Mouse (Mus musculus) CH12.LX (cell line): Measurements from ENCODE around the gene Perp. TPM values are rescaled to one million over a fixed set of nuclear protein-coding genes. Genes with fewer than 3 reads are reported as not detected.

ENCODE experiments used
- DNase-seq: peaks from one replicate; pipeline ENCODE4 v3.0.0-alpha.2; 2013; ENCODE audit errors: extremely low read depth
- H3K27ac ChIP-seq: 2 replicates; pipeline ENCODE4 v1.5.1; 2012; ENCODE audit warnings: low read depth, mild to moderate bottlenecking, control low read depth, moderate library complexity; ENCODE audit not compliant: insufficient read depth
- H3K27me3 ChIP-seq: replicated peaks from 2 replicates; pipeline ENCODE3; 2012; ENCODE audit warnings: inconsistent platforms
- H3K36me3 ChIP-seq, 2 experiments: replicated peaks in 1 of 2; 2 replicates each; pipeline versions ENCODE3 to v1.6.1; 2012; ENCODE audit warnings: inconsistent platforms in 1 of 2, low read length in 1 of 2, mild to moderate bottlenecking in 1 of 2, mixed read lengths in 1 of 2, moderate library complexity in 1 of 2; ENCODE audit not compliant: control insufficient read depth in 1 of 2, insufficient read depth in 1 of 2
- H3K4me1 ChIP-seq, 2 experiments: 2 replicates each; pipeline ENCODE4 v1.6.1; 2012; ENCODE audit warnings: inconsistent platforms in 1 of 2, moderate library complexity in 1 of 2; ENCODE audit not compliant: insufficient read depth in 2 of 2, control insufficient read depth in 1 of 2
- H3K4me2 ChIP-seq: 2 replicates; pipeline ENCODE4 v1.6.1; 2012; ENCODE audit warnings: low read depth, mild to moderate bottlenecking, control low read depth; ENCODE audit not compliant: poor library complexity, insufficient read depth, severe bottlenecking
- H3K4me3 ChIP-seq, 3 experiments: fragments of 150-350 bp in 1 of 3; sonication (generic) in 1 of 3; replicated peaks in 1 of 3; 2 replicates each; pipeline versions ENCODE3 to v1.5.1; 2011 to 2012; ENCODE audit warnings: low read depth in 2 of 3, low read length in 2 of 3, mild to moderate bottlenecking in 2 of 3, moderate library complexity in 2 of 3, control low read depth in 1 of 3, improper control_type of control experiment in 1 of 3, inconsistent platforms in 1 of 3, mixed read lengths in 1 of 3; ENCODE audit not compliant: poor library complexity in 1 of 3
- H3K79me2 ChIP-seq: replicated peaks from 2 replicates; pipeline ENCODE4 v1.6.1; 2012; ENCODE audit warnings: mild to moderate bottlenecking, moderate library complexity; ENCODE audit not compliant: control insufficient read depth, poor library complexity, insufficient read depth, severe bottlenecking; ENCODE audit errors: extremely low read depth
- H3K9ac ChIP-seq: 2 replicates; pipeline ENCODE4 v1.6.1; 2012; ENCODE audit warnings: low read depth, mild to moderate bottlenecking, control low read depth, moderate library complexity; ENCODE audit not compliant: insufficient read depth
- H3K9me3 ChIP-seq: replicated peaks from 2 replicates; pipeline ENCODE3; 2012; ENCODE audit warnings: low read length, inconsistent platforms, mixed read lengths
- E2F4 ChIP-seq: IDR thresholded peaks from 2 replicates; pipeline ENCODE4 v1.6.1; 2011; ENCODE audit warnings: low read depth, low read length, improper control_type of control experiment; ENCODE audit not compliant: insufficient replicate concordance
- EP300 ChIP-seq: IDR thresholded peaks from 2 replicates; pipeline ENCODE4 v1.6.1; 2011; ENCODE audit warnings: low read length, improper control_type of control experiment
- ETS1 ChIP-seq: conservative IDR thresholded peaks from 2 replicates; pipeline ENCODE4 v1.6.1; 2012; ENCODE audit warnings: low read depth, mild to moderate bottlenecking, inconsistent platforms, low read length, improper control_type of control experiment, moderate library complexity
- GABPA ChIP-seq: IDR thresholded peaks from 2 replicates; pipeline ENCODE4 v1.6.1; 2012; ENCODE audit warnings: low read depth, low read length, improper control_type of control experiment, inconsistent platforms; ENCODE audit not compliant: insufficient replicate concordance
- HCFC1 ChIP-seq: IDR thresholded peaks from 2 replicates; pipeline ENCODE4 v1.6.1; 2012; ENCODE audit warnings: low read depth, mild to moderate bottlenecking, inconsistent platforms, low read length, improper control_type of control experiment
- IRF4 ChIP-seq: IDR thresholded peaks from 2 replicates; pipeline ENCODE4 v1.6.1; 2014; ENCODE audit warnings: low read depth, mild to moderate bottlenecking, inconsistent platforms, low read length, improper control_type of control experiment
- JUN ChIP-seq: IDR thresholded peaks from 2 replicates; pipeline ENCODE4 v1.6.1; 2011; ENCODE audit warnings: low read depth, mild to moderate bottlenecking, low read length, improper control_type of control experiment, moderate library complexity; ENCODE audit not compliant: insufficient read depth
- KAT2A ChIP-seq: IDR thresholded peaks from 2 replicates; pipeline ENCODE4 v1.6.1; 2012; ENCODE audit warnings: low read length, improper control_type of control experiment, inconsistent platforms; ENCODE audit not compliant: insufficient replicate concordance
- MAX ChIP-seq: IDR thresholded peaks from 2 replicates; pipeline ENCODE4 v1.6.1; 2011; ENCODE audit warnings: low read length, improper control_type of control experiment
- MAZ ChIP-seq: IDR thresholded peaks from 2 replicates; pipeline ENCODE4 v1.6.1; 2012; ENCODE audit warnings: low read depth, mild to moderate bottlenecking, inconsistent platforms, low read length, improper control_type of control experiment, moderate library complexity
- MYC ChIP-seq: IDR thresholded peaks from 2 replicates; pipeline ENCODE4 v1.6.1; 2011; ENCODE audit warnings: low read depth, mild to moderate bottlenecking, improper control_type of control experiment, low read length
- PAX5 ChIP-seq: IDR thresholded peaks from 2 replicates; pipeline ENCODE4 v1.6.1; 2012; ENCODE audit warnings: low read length, inconsistent platforms, mixed read lengths
- SIN3A ChIP-seq: IDR thresholded peaks from 2 replicates; pipeline ENCODE4 v1.6.1; 2012; ENCODE audit warnings: low read length, improper control_type of control experiment, inconsistent platforms
- SMC3 ChIP-seq: IDR thresholded peaks from 2 replicates; pipeline ENCODE4 v1.6.1; 2011; ENCODE audit warnings: low read depth, low read length, improper control_type of control experiment
- TBP ChIP-seq: conservative IDR thresholded peaks from 2 replicates; pipeline ENCODE4 v1.6.1; 2011; ENCODE audit warnings: low read depth, low read length, improper control_type of control experiment
- ZKSCAN1 ChIP-seq: IDR thresholded peaks from 2 replicates; pipeline ENCODE4 v1.6.1; 2012; ENCODE audit warnings: low read depth, inconsistent platforms, low read length, improper control_type of control experiment, borderline replicate concordance
- dilution Hi-C: fragments of 300-500 bp; cut with MboI; formaldehyde crosslinking; loops from 2 replicates; pipeline ENCODE4 v1.14.3; 2020; ENCODE audit warnings: low sequenced_read_pairs; ENCODE audit not compliant: extremely low pct_unique_long_range_greater_than_20kb, extremely low pct_ligation_motif_present
- in situ Hi-C: fragments of 300-500 bp; cut with MboI; formaldehyde crosslinking; loops from 3 replicates; pipeline ENCODE4 v1.14.3; 2019; ENCODE audit warnings: low sequenced_read_pairs, low pct_ligation_motif_present, low pct_unique_long_range_greater_than_20kb, mixed read lengths
- polyA plus RNA-seq: library from polyadenylated mRNA; unstranded; fragments of >175 nt; gene quantifications from 2 replicates; pipeline ENCODE4 v1.2.1, GENCODE M21; 2012; ENCODE audit warnings: low read depth; ENCODE audit not compliant: insufficient read length
- total RNA-seq, 2 experiments: library from RNA; depleted of rRNA; stranded (reverse); fragments of 300-350 nt in 1 of 2; fragments of >200 nt in 1 of 2; gene quantifications; 2 replicates each; pipeline ENCODE4 v1.2.3; 2012 to 2014

Perp gene
- total and polyA plus RNA-seq, 3 experiments = 0.51 TPM; not detected in 2

- in situ Hi-C loops = no loop called here
- dilution Hi-C loops = no loop called here
- Histone ChIP-seq H3K27ac (no peak overlapping the region), H3K79me2 (no peaks in the 10 kb centered on the region), H3K9ac (no peak overlapping the region), H3K36me3 (no peaks in the 10 kb centered on the region), H3K4me2 (peak overlapping the region; percentile 100), H3K4me1 (peaks cover 8 to 24% of the 10 kb centered on the region in 2 experiments), H3K9me3 (no peaks in the 10 kb centered on the region), H3K4me3 (no peak overlapping the region), H3K27me3 (no peaks in the 10 kb centered on the region)
- TF ChIP-seq ETS1 (no peak), MYC (no peak), MAX (no peak), GABPA (no peak), PAX5 (no peak), MAZ (no peak), HCFC1 (no peak), ZKSCAN1 (no peak), JUN (no peak), SMC3 (no peak), TBP (no peak), KAT2A (no peak), IRF4 (no peak), SIN3A (no peak)
- TF ChIP-seq, all 38 proteins: peak for 0
- no peak for DNase-seq
Measured at GRCm38 (mm10) chr10:18860119-18860824, 15.5 kb downstream of the Perp start.

- peak overlapping the region; percentile 53; the same call in 1 of the 2 replicates for H3K9ac ChIP-seq
- H3K27ac ChIP-seq = no peak overlapping the region
- H3K9me3 ChIP-seq = no peaks in the 10 kb centered on the region
- DNase-seq = no peak
- no peaks in the 10 kb centered on the region for H3K27me3 ChIP-seq
- no peaks in the 10 kb centered on the region for H3K79me2 ChIP-seq
- dilution Hi-C loops (no loop called here), in situ Hi-C loops (no loop called here)
- H3K4me2 ChIP-seq = peak overlapping the region; percentile 100
- no peak overlapping the region for H3K4me3 ChIP-seq
- peaks cover 8 to 24% of the 10 kb centered on the region in 2 experiments for H3K4me1 ChIP-seq
- TF ChIP-seq E2F4 (no peak), IRF4 (no peak), TBP (0 out of 2 replicates have a peak, but pooled peaks have one; percentile 39), EP300 (no peak), KAT2A (no peak)
- no peaks in the 10 kb centered on the region for H3K36me3 ChIP-seq
Measured at GRCm38 (mm10) chr10:18860831-18861230, 16.0 kb downstream of the Perp start.
